Comparison of ENCODE assay signal across 8 mouse cellular contexts in the genomic region with DNA sequence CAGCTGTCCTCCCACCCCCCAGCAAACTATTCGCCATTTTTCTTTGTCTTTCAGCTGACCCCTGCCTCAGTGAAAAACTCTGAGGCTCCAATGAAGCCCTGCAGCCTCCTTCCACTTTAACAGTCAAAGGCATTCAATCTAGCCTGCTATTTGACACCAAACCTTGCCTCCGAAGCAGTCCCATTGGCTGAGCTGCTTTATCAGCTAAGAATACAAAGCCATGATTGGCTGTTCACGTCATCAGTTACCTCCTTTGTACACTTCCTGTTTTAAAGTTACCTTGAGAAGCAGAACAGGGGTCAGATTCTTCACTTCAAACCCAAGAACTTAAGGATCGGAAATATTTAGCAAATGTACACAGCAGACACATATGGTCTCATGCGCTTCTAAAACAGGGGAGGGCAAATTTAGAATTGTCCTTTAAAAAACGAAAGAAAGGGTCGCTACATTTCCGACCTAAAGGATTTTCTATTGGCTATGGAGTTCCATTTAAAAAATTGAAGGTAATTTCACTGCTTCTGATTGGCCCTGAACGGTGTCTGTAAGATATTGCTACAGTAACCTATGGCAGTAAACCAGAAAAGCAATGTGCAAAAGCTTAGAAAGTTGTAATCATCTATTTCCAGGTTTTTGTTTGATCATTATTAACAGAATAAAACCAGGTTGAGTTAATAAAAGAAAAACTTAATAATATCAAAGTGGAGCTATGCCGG. TPM values are rescaled to one million over a fixed set of nuclear protein-coding genes. Genes with fewer than 3 reads are reported as not detected.
DNase-seq lines count a peak whose midpoint lies in the region; ATAC-seq lines count a peak whose summit lies in the region.

No protein-coding gene starts in this region.

- H3K9ac ChIP-seq in hindbrain, embryonic 14.5 days, result peak overlapping the region; percentile 69

- 9% methylated on average over 10 of the region's 10 CpGs for WGBS in hindbrain, embryonic 14.5 days

- ATAC-seq in hindbrain, embryonic 14.5 days (ENCODE audit: low FRiP score), result peak; percentile 98

- H3K27me3 ChIP-seq in hindbrain, embryonic 14.5 days (ENCODE audit: control insufficient read depth, insufficient read depth, low read length), result no peaks in the 10 kb centered on the region

- no peaks in the 10 kb centered on the region for H3K36me3 ChIP-seq in hindbrain, embryonic 14.5 days (replicated peaks; ENCODE audit: control insufficient read depth, insufficient read depth)

- DNase-seq in R1 (ENCODE audit: low read depth, low spot score), result peak; percentile 97
- DNase-seq in cerebellum, postnatal 25 days, result peak; percentile 72 to 81
- DNase-seq in frontal cortex, postnatal 25 days (ENCODE audit: low spot score in 2 of 2), result peak; percentile 50 to 66
- peak; percentile 89 for DNase-seq in hindbrain, embryonic 14.5 days (ENCODE audit: low spot score)
- peak; percentile 27 to 53 for DNase-seq in layer of hippocampus, postnatal 25 days (ENCODE audit: extremely low spot score in 1 of 2, low spot score in 1 of 2)
- DNase-seq in lung, postnatal 14 days, result peak; percentile 74
- DNase-seq in ovary, postnatal 36 days (ENCODE audit: low spot score), result peak; percentile 56
- peak; percentile 78 for DNase-seq in thymus, postnatal 14 days

- H3K9me3 ChIP-seq in hindbrain, embryonic 14.5 days (ENCODE audit: control insufficient read depth, low read length), result no peaks in the 10 kb centered on the region

- peaks cover 35% of the 10 kb centered on the region for H3K4me1 ChIP-seq in hindbrain, embryonic 14.5 days (replicated peaks; ENCODE audit: control insufficient read depth, insufficient read depth, low read length)

- H3K4me2 ChIP-seq in hindbrain, embryonic 14.5 days (replicated peaks), result peak overlapping the region; percentile 81

- peak overlapping the region; percentile 47 for H3K4me3 ChIP-seq in hindbrain, embryonic 14.5 days (replicated peaks; ENCODE audit: low read length)

- peak overlapping the region; percentile 73 for H3K27ac ChIP-seq in hindbrain, embryonic 14.5 days

RNA-seq across cellular contexts. Expression of gene Nfyc, which starts 15.6 kb away (rescaled TPM):
- polyA plus RNA-seq in hindbrain, embryonic 14.5 days (2014; fragmentation: Nextera tagmentation; extraction: Ambion mirVana), result 95.9 and 96.4 TPM in 2 replicates
- total RNA-seq in layer of hippocampus, postnatal 25 days (2021), result 10 to 100 TPM; 48.7 to 49.1 TPM

RNA-seq across cellular contexts. Expression of gene Rims3, which starts 38.8 kb away (rescaled TPM):
- 26.2 and 29.6 TPM in 2 replicates for polyA plus RNA-seq in hindbrain, embryonic 14.5 days (2014; fragmentation: Nextera tagmentation; extraction: Ambion mirVana)
- 10 to 100 TPM; 24.2 to 30.6 TPM for total RNA-seq in layer of hippocampus, postnatal 25 days (2021)

Comparison
In these comparisons a context has a peak if more than half of its experiments do, and no peak if none do; other contexts are left out.
1. Peak in every context shown above with its lines: DNase-seq, ATAC-seq, H3K4me3 ChIP-seq and H3K27ac ChIP-seq.
2. DNase-seq: peak in every context shown above with its lines; median percentile 97 in R1; 89 in hindbrain, embryonic 14.5 days; 78 in thymus, postnatal 14 days; 76 in cerebellum, postnatal 25 days; 74 in lung, postnatal 14 days; 58 in frontal cortex, postnatal 25 days; 56 in ovary, postnatal 36 days; 40 in layer of hippocampus, postnatal 25 days.